Mouse (Mus musculus): ENCODE results near the gene Lefty1. TPM values are rescaled to one million over a fixed set of nuclear protein-coding genes. Genes with fewer than 3 reads are reported as not detected.
"Not testable (repeated sequence)": the region's sequence is repeated elsewhere in the genome, so short reads cannot be mapped to it uniquely, and the experiment has no call there.

Lefty1 gene
- total RNA-seq, 2 experiments from 2014 or later = 0.28 to 0.84 TPM

GRCm38 (mm10) chr1:180919686-180920085 lies 15.1 kb upstream of the Lefty1 start:
- DNase-seq = no peak

GRCm38 (mm10) chr1:180922273-180923048 lies 12.4 kb upstream of the Lefty1 start:
- peak in 1 of 2 experiments; percentile 54 for DNase-seq

GRCm38 (mm10) chr1:180924737-180925136 lies 10.1 kb upstream of the Lefty1 start:
- no peak for DNase-seq

GRCm38 (mm10) chr1:180926286-180926685 lies 8.5 kb upstream of the Lefty1 start:
- DNase-seq = no peak

- DNase-seq = no peak
Measured at GRCm38 (mm10) chr1:180929599-180929998, 5.2 kb upstream of the Lefty1 start.

- no peak for DNase-seq
Measured at GRCm38 (mm10) chr1:180931106-180931505, 3.7 kb upstream of the Lefty1 start.

GRCm38 (mm10) chr1:180933659-180934058 lies 1.2 kb upstream of the Lefty1 start:
- DNase-seq = no peak

- peak; percentile 64 to 75 for DNase-seq
Measured at GRCm38 (mm10) chr1:180936610-180937398, 2.0 kb downstream of the Lefty1 start.

- not testable (repeated sequence) for DNase-seq
Measured at GRCm38 (mm10) chr1:180937631-180938030, 2.8 kb downstream of the Lefty1 start.

GRCm38 (mm10) chr1:180938781-180939180 lies 4.0 kb downstream of the Lefty1 start:
- not testable (repeated sequence) for DNase-seq

GRCm38 (mm10) chr1:180940776-180941460 lies 6.1 kb downstream of the Lefty1 start:
- no peak for DNase-seq

- DNase-seq = peak in 1 of 2 experiments; percentile 44
Measured at GRCm38 (mm10) chr1:180941726-180942125, 6.9 kb downstream of the Lefty1 start.

GRCm38 (mm10) chr1:180942166-180943031 lies 7.6 kb downstream of the Lefty1 start, which contains the start of gene Tmem63a:
TSS of gene Tmem63a (plus strand) at chr1:180942344.
- DNase-seq = peak; percentile 87 to 90

GRCm38 (mm10) chr1:180943032-180943644 lies 8.3 kb downstream of the Lefty1 start:
- peak; percentile 67 for DNase-seq

- no peak for DNase-seq
Measured at GRCm38 (mm10) chr1:180943896-180944295, 9.1 kb downstream of the Lefty1 start.

- peak in 1 of 2 experiments; percentile 59 for DNase-seq
Measured at GRCm38 (mm10) chr1:180944553-180944952, 9.7 kb downstream of the Lefty1 start.

GRCm38 (mm10) chr1:180945001-180945980 lies 10.5 kb downstream of the Lefty1 start:
- peak; percentile 65 to 82 for DNase-seq

GRCm38 (mm10) chr1:180946448-180946847 lies 11.6 kb downstream of the Lefty1 start:
- DNase-seq = no peak

- no peak for DNase-seq
Measured at GRCm38 (mm10) chr1:180952085-180952746, 17.4 kb downstream of the Lefty1 start.

Data from heart, adult 18-20 months (tissue).